ENCODE assay signal across 14 mouse cellular contexts in the genomic region with DNA sequence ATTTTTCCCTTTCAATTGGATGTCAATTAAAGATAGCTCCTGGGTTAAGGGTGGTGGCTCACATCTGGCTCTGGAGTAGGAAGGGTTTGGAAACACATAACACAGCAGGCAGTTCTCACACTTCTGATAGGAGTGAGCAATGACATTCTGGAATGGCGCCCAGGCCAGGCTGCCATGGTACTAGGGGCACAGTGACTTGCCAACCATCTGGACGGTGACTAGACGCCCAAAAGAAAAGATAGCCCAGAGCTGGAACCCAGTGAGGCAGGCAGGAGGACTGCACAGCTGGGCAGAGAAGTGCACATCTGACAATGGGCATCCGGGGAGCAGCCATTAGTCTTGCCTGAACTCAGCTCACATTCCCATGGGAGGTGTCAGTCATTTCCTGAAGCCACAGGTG.
A peak's percentile ranks its signal among the peaks of the same experiment; 100 is the strongest.
DNase-seq lines count a peak whose midpoint lies in the region; ATAC-seq lines count a peak whose summit lies in the region.
"Had no signal": no experiment of that assay in that cellular context is flagged by ENCODE, and none has a peak within 500 bp of the region (broad histone marks: within the 10 kb centered on the region; RNA-seq: fewer than 3 reads in every experiment).

No protein-coding gene starts in this region.

- no peak overlapping the region for H3K4me3 ChIP-seq in kidney, embryonic 15.5 days (replicated peaks)
- H3K4me3 ChIP-seq in limb, embryonic 11.5 days (ENCODE audit: low read depth, low read length): no peak overlapping the region
- H3K4me3 ChIP-seq: hindbrain, embryonic 13.5 days; stomach, embryonic 15.5 days had no signal

- no peaks in the 10 kb centered on the region for H3K27me3 ChIP-seq in kidney, embryonic 15.5 days
- H3K27me3 ChIP-seq in limb, embryonic 11.5 days (ENCODE audit: control insufficient read depth, insufficient read depth, low read length): peaks cover 13% of the 10 kb centered on the region
- H3K27me3 ChIP-seq: hindbrain, embryonic 13.5 days; stomach, embryonic 15.5 days had no signal

- ATAC-seq in kidney, embryonic 15.5 days (replicated peaks; ENCODE audit: low FRiP score): peak; percentile 24
- ATAC-seq in limb, embryonic 11.5 days (ENCODE audit: insufficient number of reproducible peaks, low FRiP score, low TSS enrichment, low read depth): peak; percentile 54

- no peak overlapping the region for H3K4me2 ChIP-seq in kidney, embryonic 15.5 days
- H3K4me2 ChIP-seq in limb, embryonic 11.5 days (ENCODE audit: low read depth, severe bottlenecking): no peak overlapping the region
- H3K4me2 ChIP-seq: hindbrain, embryonic 13.5 days; stomach, embryonic 15.5 days had no signal

- H3K36me3 ChIP-seq in kidney, embryonic 15.5 days: no peaks in the 10 kb centered on the region
- H3K36me3 ChIP-seq in limb, embryonic 11.5 days (ENCODE audit: control insufficient read depth, insufficient read depth, low read length): no peaks in the 10 kb centered on the region
- H3K36me3 ChIP-seq: hindbrain, embryonic 13.5 days; stomach, embryonic 15.5 days had no signal

- 0 out of 2 replicates have a peak overlapping the region, but pooled peaks have one; percentile 30 for H3K27ac ChIP-seq in kidney, embryonic 15.5 days
- H3K27ac ChIP-seq in limb, embryonic 11.5 days (replicated peaks; ENCODE audit: low read depth, low read length): no peak overlapping the region
- H3K27ac ChIP-seq: hindbrain, embryonic 13.5 days; stomach, embryonic 15.5 days had no signal

- H3K4me1 ChIP-seq in kidney, embryonic 15.5 days: peaks cover 14% of the 10 kb centered on the region
- peaks cover 11% of the 10 kb centered on the region for H3K4me1 ChIP-seq in limb, embryonic 11.5 days (ENCODE audit: control insufficient read depth, insufficient read depth, low read length)
- H3K4me1 ChIP-seq: stomach, embryonic 15.5 days had no signal

- H3K9me3 ChIP-seq in kidney, embryonic 15.5 days (replicated peaks): no peaks in the 10 kb centered on the region
- H3K9me3 ChIP-seq in limb, embryonic 11.5 days (ENCODE audit: control insufficient read depth, low read length): no peaks in the 10 kb centered on the region
- H3K9me3 ChIP-seq: hindbrain, embryonic 13.5 days; stomach, embryonic 15.5 days had no signal

- WGBS in kidney, embryonic 15.5 days: 61% methylated on average over 4 of the region's 4 CpGs
- WGBS in limb, embryonic 11.5 days: 38% methylated on average over 4 of the region's 4 CpGs

- H3K9ac ChIP-seq in kidney, embryonic 15.5 days: no peak overlapping the region
- no peak overlapping the region for H3K9ac ChIP-seq in limb, embryonic 11.5 days (ENCODE audit: low read length)
- H3K9ac ChIP-seq: hindbrain, embryonic 13.5 days; stomach, embryonic 15.5 days had no signal

- DNase-seq in adrenal gland, adult 8-10 months: peak; percentile 13
- no peak for DNase-seq in adrenal gland, adult 18-20 months (ENCODE audit: low spot score in 2 of 2)
- no peak for DNase-seq in kidney, adult 11 months
- peak; percentile 34 for DNase-seq in adipocyte (ENCODE audit: low spot score)
- DNase-seq in limb, embryonic 11.5 days (ENCODE audit: low spot score): peak; percentile 43
- DNase-seq in urinary bladder, postnatal 4 days (ENCODE audit: low spot score in 2 of 2): no peak
- DNase-seq in frontal cortex, postnatal 14 days (ENCODE audit: low spot score in 2 of 2): no peak
- DNase-seq: cerebellum, adult 11 months; gastrocnemius, postnatal 14 days; kidney, adult 9 months; layer of hippocampus, adult 9-11 months had no signal

Comparison
In these comparisons a context has a peak if more than half of its experiments do, and no peak if none do; other contexts are left out.
1. DNase-seq: peak in adrenal gland, adult 8-10 months (single experiment), adipocyte (single experiment) and limb, embryonic 11.5 days (single experiment); none in adrenal gland, adult 18-20 months (0 of 2), kidney, adult 11 months (single experiment), urinary bladder, postnatal 4 days (0 of 2) and frontal cortex, postnatal 14 days (0 of 2).